Mouse (Mus musculus) neutrophil, adult 59 days (primary cell): ENCODE data around the gene Prpmp5. TPM values are rescaled to one million over a fixed set of nuclear protein-coding genes. Genes with fewer than 3 reads are reported as not detected.

ENCODE experiments used
- total RNA-seq, 2 experiments: library from RNA; stranded (reverse); gene quantifications; 1 replicate in 1 of 2; 2 replicates in 1 of 2; pipeline ENCODE4 v1.2.4; 2023

Prpmp5 gene
- not detected for total RNA-seq

DNA sequence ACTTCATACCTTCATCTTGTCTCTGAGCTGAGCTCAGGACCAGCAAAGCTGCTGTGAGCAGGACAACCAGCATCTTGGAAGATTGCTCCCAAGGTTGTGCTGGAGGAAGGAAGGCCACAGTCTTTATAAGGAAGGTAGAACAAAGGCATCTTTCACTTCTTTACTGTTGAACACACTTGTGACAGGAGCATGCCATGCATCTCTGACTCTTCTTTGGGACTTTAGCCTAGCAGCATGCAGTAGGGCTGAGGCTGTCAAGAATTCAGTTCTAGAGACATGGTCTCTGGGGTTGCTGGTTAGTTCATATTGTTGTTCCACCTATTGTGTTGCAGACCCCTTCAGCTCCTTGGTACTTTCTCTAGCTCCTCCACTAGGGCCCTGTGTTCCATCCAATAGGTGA is at the start of gene Prpmp5:
Prpmp5 (minus strand) TSS at position 101 of the 400 bp plus-strand sequence.

DNA sequence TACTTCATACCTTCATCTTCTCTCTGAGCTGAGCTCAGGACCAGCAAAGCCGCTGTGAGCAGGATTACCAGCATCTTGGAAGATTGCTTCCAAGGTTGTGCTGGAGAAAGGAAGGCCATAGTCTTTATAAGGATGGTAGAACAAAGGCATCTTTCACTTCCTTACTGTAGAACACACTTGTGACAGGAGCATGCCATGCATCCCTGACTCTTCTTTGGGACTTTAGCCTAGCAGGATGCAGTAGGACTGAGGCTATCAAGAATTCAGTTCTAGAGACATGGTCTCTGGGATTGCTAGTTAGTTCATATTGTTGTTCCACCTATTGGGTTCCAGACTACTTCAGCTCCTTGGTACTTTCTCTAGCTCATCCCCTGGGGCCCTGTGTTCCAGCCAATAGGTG is 49.5 kb upstream of the Prpmp5 start, which contains the start of gene Gm8882:
Gm8882 (minus strand) TSS at position 101 of the 400 bp plus-strand sequence.

Other genes with a start within 250 kb of the Prpmp5 start
- not detected for gene Prb1, start 104.2 kb downstream of the Prpmp5 start, total RNA-seq
- not detected for gene Gm8882, start 49.4 kb upstream of the Prpmp5 start, total RNA-seq